11 mouse cellular contexts compared by ENCODE assay signal in the genomic region with DNA sequence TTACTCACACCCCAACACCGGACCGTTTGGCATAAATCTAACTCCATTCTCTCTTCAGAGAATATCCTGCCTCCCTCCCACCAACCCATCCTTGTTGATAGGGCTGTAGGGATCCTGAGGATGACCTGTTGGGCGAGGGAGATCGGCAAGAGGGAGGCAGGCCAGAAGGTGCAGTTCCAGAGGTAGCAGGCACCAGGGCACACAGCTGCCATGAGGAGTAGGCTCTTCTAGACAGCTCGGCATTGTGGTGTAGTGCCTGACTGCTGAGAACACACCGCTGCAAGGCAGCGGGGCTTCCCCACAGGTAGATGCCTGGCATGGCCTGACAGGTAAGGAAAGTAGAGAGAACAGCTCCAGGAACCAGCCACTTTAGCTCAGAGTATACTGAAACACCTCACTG. TPM values are rescaled to one million over a fixed set of nuclear protein-coding genes. Genes with fewer than 3 reads are reported as not detected.
DNase-seq lines count a peak whose midpoint lies in the region; ATAC-seq lines count a peak whose summit lies in the region.
"Had no signal": no experiment of that assay in that cellular context is flagged by ENCODE, and none has a peak within 500 bp of the region (broad histone marks: within the 10 kb centered on the region; RNA-seq: fewer than 3 reads in every experiment).

No protein-coding gene starts in this region.

- WGBS in heart, embryonic 16.5 days, result 28% methylated on average over 7 of the region's 7 CpGs
- 20% methylated on average over 7 of the region's 7 CpGs for WGBS in embryonic facial prominence, embryonic 12.5 days
- 22% methylated on average over 7 of the region's 7 CpGs for WGBS in hindbrain, embryonic 11.5 days
- 17% methylated on average over 7 of the region's 7 CpGs for WGBS in midbrain, embryonic 12.5 days

- peak overlapping the region; percentile 23; the same call in 1 of the 2 replicates for H3K4me2 ChIP-seq in heart, embryonic 16.5 days (ENCODE audit: low read depth, low read length)
- peak overlapping the region; percentile 27 for H3K4me2 ChIP-seq in embryonic facial prominence, embryonic 12.5 days (replicated peaks)
- 0 out of 2 replicates have a peak overlapping the region, but pooled peaks have one; percentile 8 for H3K4me2 ChIP-seq in hindbrain, embryonic 11.5 days (replicated peaks; ENCODE audit: low read depth, low read length)
- H3K4me2 ChIP-seq in midbrain, embryonic 12.5 days (replicated peaks), result peak overlapping the region; percentile 22

- no peak for ATAC-seq in heart, embryonic 16.5 days (replicated peaks; ENCODE audit: extremely low read depth, insufficient read depth, low FRiP score)
- no peak; the same call in 1 of the 2 replicates for ATAC-seq in embryonic facial prominence, embryonic 12.5 days (ENCODE audit: insufficient number of reproducible peaks, insufficient read depth, low FRiP score, low TSS enrichment)
- peak; percentile 15; the same call in 1 of the 2 replicates for ATAC-seq in hindbrain, embryonic 11.5 days (ENCODE audit: low FRiP score)
- ATAC-seq in midbrain, embryonic 12.5 days (ENCODE audit: low FRiP score, low read depth), result peak; percentile 35; the same call in 1 of the 2 replicates
- ATAC-seq: activated CD4-positive, CD25-positive, alpha-beta regulatory T cell, adult 4 months had no signal

- no peak overlapping the region for H3K4me3 ChIP-seq in heart, embryonic 16.5 days (ENCODE audit: low read length)
- H3K4me3 ChIP-seq in embryonic facial prominence, embryonic 12.5 days, result no peak overlapping the region
- H3K4me3 ChIP-seq in hindbrain, embryonic 11.5 days (ENCODE audit: low read depth, low read length), result no peak overlapping the region
- H3K4me3 ChIP-seq in midbrain, embryonic 12.5 days, result no peak overlapping the region
- H3K4me3 ChIP-seq: erythroblast, embryonic 14.5 days had no signal

- H3K36me3 ChIP-seq in heart, embryonic 16.5 days (ENCODE audit: control insufficient read depth, insufficient read depth), result no peaks in the 10 kb centered on the region
- no peaks in the 10 kb centered on the region for H3K36me3 ChIP-seq in embryonic facial prominence, embryonic 12.5 days
- H3K36me3 ChIP-seq in hindbrain, embryonic 11.5 days (ENCODE audit: control insufficient read depth, insufficient read depth, low read length), result no peaks in the 10 kb centered on the region
- no peaks in the 10 kb centered on the region for H3K36me3 ChIP-seq in midbrain, embryonic 12.5 days

- DNase-seq in heart, adult 18-20 months, result no peak
- DNase-seq in hindbrain, embryonic 11.5 days (ENCODE audit: low spot score), result no peak
- DNase-seq in thymus, adult 18-20 months, result no peak
- DNase-seq in adrenal gland, postnatal 14 days, result no peak
- DNase-seq in right cerebral cortex, postnatal 25 days, result no peak

- peaks cover 7% of the 10 kb centered on the region for H3K4me1 ChIP-seq in heart, embryonic 16.5 days (ENCODE audit: control insufficient read depth, insufficient read depth, low read length)
- 0 out of 2 replicates have a peak, but pooled peaks cover 7% of the 10 kb centered on the region for H3K4me1 ChIP-seq in embryonic facial prominence, embryonic 12.5 days
- peaks cover 9% of the 10 kb centered on the region for H3K4me1 ChIP-seq in hindbrain, embryonic 11.5 days (replicated peaks; ENCODE audit: control insufficient read depth, insufficient read depth, low read length)
- H3K4me1 ChIP-seq in midbrain, embryonic 12.5 days, result peaks cover 36% of the 10 kb centered on the region

- H3K9ac ChIP-seq in heart, embryonic 16.5 days (ENCODE audit: low read length), result no peak overlapping the region
- H3K9ac ChIP-seq in embryonic facial prominence, embryonic 12.5 days, result no peak overlapping the region
- peak overlapping the region; percentile 28; the same call in 1 of the 2 replicates for H3K9ac ChIP-seq in hindbrain, embryonic 11.5 days (ENCODE audit: low read depth, low read length)
- H3K9ac ChIP-seq in midbrain, embryonic 12.5 days (replicated peaks), result no peak overlapping the region

- H3K27me3 ChIP-seq in heart, embryonic 16.5 days (ENCODE audit: control insufficient read depth, insufficient read depth, low read length), result peaks cover 26% of the 10 kb centered on the region
- H3K27me3 ChIP-seq in embryonic facial prominence, embryonic 12.5 days, result peaks cover 21% of the 10 kb centered on the region
- peaks cover 10% of the 10 kb centered on the region; the same call in 1 of the 2 replicates for H3K27me3 ChIP-seq in hindbrain, embryonic 11.5 days (ENCODE audit: control insufficient read depth, insufficient read depth, low read length)
- peaks cover 44% of the 10 kb centered on the region for H3K27me3 ChIP-seq in midbrain, embryonic 12.5 days

- H3K27ac ChIP-seq in heart, embryonic 16.5 days (ENCODE audit: low read length), result no peak overlapping the region
- H3K27ac ChIP-seq in embryonic facial prominence, embryonic 12.5 days, result no peak overlapping the region
- no peak overlapping the region for H3K27ac ChIP-seq in hindbrain, embryonic 11.5 days (ENCODE audit: low read depth, low read length)
- no peak overlapping the region for H3K27ac ChIP-seq in midbrain, embryonic 12.5 days (replicated peaks)

- no peaks in the 10 kb centered on the region for H3K9me3 ChIP-seq in heart, embryonic 16.5 days (replicated peaks; ENCODE audit: control insufficient read depth, low read length)
- H3K9me3 ChIP-seq in embryonic facial prominence, embryonic 12.5 days, result no peaks in the 10 kb centered on the region
- H3K9me3 ChIP-seq in hindbrain, embryonic 11.5 days (ENCODE audit: control insufficient read depth, low read length), result no peaks in the 10 kb centered on the region
- H3K9me3 ChIP-seq in midbrain, embryonic 12.5 days, result no peaks in the 10 kb centered on the region
- H3K9me3 ChIP-seq: megakaryocyte, embryonic 14.5 days had no signal

RNA-seq across cellular contexts. Expression of a gene that starts 18.3 kb away (rescaled TPM):
- 1.7 and 2.2 TPM in 2 replicates for polyA plus RNA-seq in heart, embryonic 16.5 days (2015; fragmentation: Nextera tagmentation; extraction: Ambion mirVana)
- total RNA-seq in heart, adult 18-20 months (2021), result 10 to 100 TPM; 14.7 to 16.0 TPM
- 2.9 and 3.3 TPM in 2 replicates for polyA plus RNA-seq in embryonic facial prominence, embryonic 12.5 days (2016; fragmentation: Nextera tagmentation; extraction: Ambion mirVana)
- polyA plus RNA-seq in hindbrain, embryonic 11.5 days (2014; fragmentation: Nextera tagmentation; extraction: Ambion mirVana), result 0.82 and 1.1 TPM in 2 replicates
- 0.56 and 1.6 TPM in 2 replicates for polyA plus RNA-seq in midbrain, embryonic 12.5 days (2016; fragmentation: Nextera tagmentation; extraction: Ambion mirVana)
- total RNA-seq in adrenal gland, postnatal 14 days (2021), result 16.7 and 17.9 TPM in 2 replicates
- polyA plus RNA-seq: activated CD4-positive, CD25-positive, alpha-beta regulatory T cell, adult 4 months; erythroblast, embryonic 14.5 days had no signal

RNA-seq across cellular contexts. Expression of a gene that starts 33.4 kb away (rescaled TPM):
- not detected in 2 replicates for polyA plus RNA-seq in heart, embryonic 16.5 days (2015; fragmentation: Nextera tagmentation; extraction: Ambion mirVana)
- not detected for total RNA-seq in heart, adult 18-20 months (2021)
- 1.5 and 2.0 TPM in 2 replicates for polyA plus RNA-seq in embryonic facial prominence, embryonic 12.5 days (2016; fragmentation: Nextera tagmentation; extraction: Ambion mirVana)
- 8.9 and 11.3 TPM in 2 replicates for polyA plus RNA-seq in hindbrain, embryonic 11.5 days (2014; fragmentation: Nextera tagmentation; extraction: Ambion mirVana)
- polyA plus RNA-seq in midbrain, embryonic 12.5 days (2016; fragmentation: Nextera tagmentation; extraction: Ambion mirVana), result 13.4 and 15.6 TPM in 2 replicates
- not detected in 2 replicates for total RNA-seq in adrenal gland, postnatal 14 days (2021)
- polyA plus RNA-seq: activated CD4-positive, CD25-positive, alpha-beta regulatory T cell, adult 4 months; erythroblast, embryonic 14.5 days had no signal

RNA-seq across cellular contexts. Expression of a gene that starts 33.4 kb away (rescaled TPM):
- polyA plus RNA-seq in heart, embryonic 16.5 days (2015; fragmentation: Nextera tagmentation; extraction: Ambion mirVana), result 0.04 TPM in 1 of 2 replicates, not detected in the other
- under 1 TPM in 1 of 2 experiments, not detected in 1; 0.10 TPM for total RNA-seq in heart, adult 18-20 months (2021)
- polyA plus RNA-seq in embryonic facial prominence, embryonic 12.5 days (2016; fragmentation: Nextera tagmentation; extraction: Ambion mirVana), result 0.43 and 0.75 TPM in 2 replicates
- 2.9 and 4.8 TPM in 2 replicates for polyA plus RNA-seq in hindbrain, embryonic 11.5 days (2014; fragmentation: Nextera tagmentation; extraction: Ambion mirVana)
- 6.1 and 7.9 TPM in 2 replicates for polyA plus RNA-seq in midbrain, embryonic 12.5 days (2016; fragmentation: Nextera tagmentation; extraction: Ambion mirVana)
- 0.11 and 0.15 TPM in 2 replicates for total RNA-seq in adrenal gland, postnatal 14 days (2021)
- polyA plus RNA-seq: activated CD4-positive, CD25-positive, alpha-beta regulatory T cell, adult 4 months; erythroblast, embryonic 14.5 days had no signal

Comparison
In these comparisons a context has a peak if more than half of its experiments do, and no peak if none do; other contexts are left out.
1. ATAC-seq: peak in hindbrain, embryonic 11.5 days (single experiment) and midbrain, embryonic 12.5 days (single experiment); none in heart, embryonic 16.5 days (single experiment) and embryonic facial prominence, embryonic 12.5 days (single experiment).
2. Peak in every context shown above with its lines, with median percentiles within 50 percentile points of each other: H3K4me2 ChIP-seq.